Mouse (Mus musculus) liver, adult 2 months (tissue): ENCODE measurements around the gene Knstrn. TPM values are rescaled to one million over a fixed set of nuclear protein-coding genes. Genes with fewer than 3 reads are reported as not detected.

Source experiments
- DNase-seq: peaks from one replicate; pipeline ENCODE4 v3.0.0-alpha.2; 2011; ENCODE audit warnings: low read depth, low spot score; ENCODE audit errors: extremely low read depth
- H3K27ac ChIP-seq: fragments of 200-500 bp; replicated peaks from 2 replicates; pipeline ENCODE4 v1.5.1; 2012; ENCODE audit warnings: low read depth, mild to moderate bottlenecking, control low read depth, inconsistent platforms, low read length; ENCODE audit not compliant: insufficient read depth
- H3K27me3 ChIP-seq: fragments of 200-500 bp; 2 replicates; pipeline ENCODE4 v1.6.1; 2012; ENCODE audit warnings: mild to moderate bottlenecking, moderate library complexity, low read length, inconsistent platforms; ENCODE audit not compliant: control insufficient read depth, insufficient read depth
- H3K36me3 ChIP-seq: fragments of 200-500 bp; 2 replicates; pipeline ENCODE4 v1.6.1; 2012; ENCODE audit warnings: low read length, inconsistent platforms; ENCODE audit not compliant: control insufficient read depth, insufficient read depth
- H3K4me1 ChIP-seq: fragments of 200-500 bp; 2 replicates; pipeline ENCODE4 v1.6.1; 2011; ENCODE audit warnings: low read length; ENCODE audit not compliant: control insufficient read depth, insufficient read depth
- H3K4me3 ChIP-seq: fragments of 200-500 bp; 2 replicates; pipeline ENCODE4 v1.5.1; 2011; ENCODE audit warnings: low read depth, mild to moderate bottlenecking, control low read depth, low read length, moderate library complexity; ENCODE audit not compliant: insufficient read depth
- H3K79me2 ChIP-seq: fragments of 200-500 bp; 2 replicates; pipeline ENCODE4 v1.6.1; 2012; ENCODE audit warnings: inconsistent platforms, mild to moderate bottlenecking, low read length, moderate library complexity; ENCODE audit not compliant: control insufficient read depth, insufficient read depth
- H3K9ac ChIP-seq: fragments of 200-500 bp; 2 replicates; pipeline ENCODE4 v1.6.1; 2012; ENCODE audit warnings: low read depth, mild to moderate bottlenecking, control low read depth, inconsistent platforms, low read length
- CTCF ChIP-seq: fragments of 200-500 bp; IDR thresholded peaks from 2 replicates; pipeline ENCODE4 v1.5.1; 2011; ENCODE audit warnings: low read depth, low read length, control low read depth
- POLR2A ChIP-seq: fragments of 200-500 bp; IDR thresholded peaks from 2 replicates; pipeline ENCODE4 v1.6.1; 2011; ENCODE audit warnings: low read length, control low read depth; ENCODE audit not compliant: insufficient read depth; ENCODE audit errors: extremely low read depth
- WGBS: fragments of 180-500 bp; shearing (Covaris S2); methylation state at CpG from one replicate; pipeline ENCODE4 v1.1.7; 2018; 5-methylcytosine and 5-hydroxymethylcytosine counted together
- polyA plus RNA-seq: library from polyadenylated mRNA; depleted of rRNA; stranded (reverse); fragments of >200 nt; gene quantifications from 2 replicates; pipeline ENCODE4 v1.2.3, GENCODE M21; 2012
- total RNA-seq: library from RNA; depleted of rRNA; stranded (reverse); fragments of >200 nt; gene quantifications from 2 replicates; pipeline ENCODE4 v1.2.3, GENCODE M21; 2014

Knstrn gene
- total and polyA plus RNA-seq, 2 experiments: 0.22 to 0.83 TPM

- H3K4me3 ChIP-seq: 0 out of 2 replicates have a peak within 1 kb of the TSS, but pooled peaks have one; percentile 11
- H3K27ac ChIP-seq: no peak within 1 kb of the TSS
- no peak within 1 kb of the TSS for H3K9ac ChIP-seq
- no peaks in the 10 kb centered on the region for H3K27me3 ChIP-seq
- no peaks in the 10 kb centered on the region for H3K4me1 ChIP-seq
- H3K36me3 ChIP-seq: no peaks in the 10 kb centered on the region
- peak; percentile 57 for TF ChIP-seq CTCF
- no peak for TF ChIP-seq POLR2A
- 11% methylated on average over 39 of the region's 39 CpGs for WGBS
- peak; percentile 43 for DNase-seq
- H3K79me2 ChIP-seq: no peaks in the 10 kb centered on the region
Observed at GRCm38 (mm10) chr2:118779504-118780480, 34.0 kb upstream of the Knstrn start, which contains the start of gene Disp2. Gene Disp2 (plus strand): TSS chr2:118779719.

- TF ChIP-seq POLR2A: no peak
- no peak for TF ChIP-seq CTCF
- H3K9ac ChIP-seq: no peak overlapping the region
- no peaks in the 10 kb centered on the region for H3K4me1 ChIP-seq
- no peak overlapping the region for H3K27ac ChIP-seq
- H3K27me3 ChIP-seq: no peaks in the 10 kb centered on the region
- 56% methylated on average over 1 of the region's 1 CpGs for WGBS
- no peaks in the 10 kb centered on the region for H3K79me2 ChIP-seq
- DNase-seq: no peak
- H3K4me3 ChIP-seq: no peak overlapping the region
- no peaks in the 10 kb centered on the region for H3K36me3 ChIP-seq
Observed at GRCm38 (mm10) chr2:118781115-118781514, 32.7 kb upstream of the Knstrn start.

- WGBS: 51% methylated on average over 4 of the region's 4 CpGs
- Histone ChIP-seq H3K36me3 (no peaks in the 10 kb centered on the region), H3K27me3 (no peaks in the 10 kb centered on the region)
Observed at GRCm38 (mm10) chr2:118782303-118782702, 31.5 kb upstream of the Knstrn start.

GRCm38 (mm10) chr2:118783093-118783492 is 30.7 kb upstream of the Knstrn start:
- WGBS: 59% methylated on average over 5 of the region's 5 CpGs
- DNase-seq: no peak

More at GRCm38 (mm10) chr2:118782303-118782702, 31.5 kb upstream of the Knstrn start:
- Histone ChIP-seq H3K9ac (no peak overlapping the region), H3K4me1 (no peaks in the 10 kb centered on the region), H3K79me2 (no peaks in the 10 kb centered on the region), H3K27ac (no peak overlapping the region), H3K4me3 (no peak overlapping the region)
- peak; percentile 10 for DNase-seq
- TF ChIP-seq CTCF (no peak), POLR2A (no peak)

GRCm38 (mm10) chr2:118783663-118784062 is 30.1 kb upstream of the Knstrn start:
- H3K9ac ChIP-seq: no peak overlapping the region
- H3K27me3 ChIP-seq: no peaks in the 10 kb centered on the region
- no peaks in the 10 kb centered on the region for H3K4me1 ChIP-seq
- no peaks in the 10 kb centered on the region for H3K36me3 ChIP-seq
- no peak for TF ChIP-seq CTCF
- no peak for TF ChIP-seq POLR2A
- no peak for DNase-seq
- H3K79me2 ChIP-seq: no peaks in the 10 kb centered on the region
- no peak overlapping the region for H3K4me3 ChIP-seq
- no peak overlapping the region for H3K27ac ChIP-seq
- 94% methylated on average over 7 of the region's 7 CpGs for WGBS

More at GRCm38 (mm10) chr2:118783093-118783492, 30.7 kb upstream of the Knstrn start:
- H3K27me3 ChIP-seq: no peaks in the 10 kb centered on the region
- H3K27ac ChIP-seq: no peak overlapping the region
- H3K79me2 ChIP-seq: no peaks in the 10 kb centered on the region
- H3K36me3 ChIP-seq: no peaks in the 10 kb centered on the region
- no peak overlapping the region for H3K4me3 ChIP-seq
- TF ChIP-seq CTCF (no peak), POLR2A (no peak)
- no peak overlapping the region for H3K9ac ChIP-seq
- H3K4me1 ChIP-seq: no peaks in the 10 kb centered on the region
